Mouse (Mus musculus): ENCODE measurements around the gene B3galt1. TPM values are rescaled to one million over a fixed set of nuclear protein-coding genes. Genes with fewer than 3 reads are reported as not detected.

The B3galt1 gene
- polyA plus RNA-seq, 1 experiment from 2014 or later: 9.2 TPM

DNA sequence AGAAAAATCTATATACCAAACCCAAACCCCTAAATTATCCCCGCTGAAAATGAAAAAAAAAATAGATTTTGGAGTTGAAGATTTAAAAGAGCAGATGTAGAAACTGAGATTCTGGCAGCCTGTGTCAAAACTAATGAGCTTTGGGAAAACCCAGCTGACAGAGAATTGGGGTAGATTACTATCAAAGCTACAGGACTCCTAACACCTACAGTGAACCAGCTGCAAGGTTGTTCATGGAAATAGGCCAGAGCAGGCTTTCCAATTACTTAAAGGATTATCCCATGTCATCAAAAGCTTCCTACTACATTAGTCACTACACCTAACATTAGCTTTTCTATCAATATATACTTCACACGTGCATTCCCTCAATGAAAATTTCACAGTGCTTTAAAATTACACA lies 165.1 kb downstream of the B3galt1 start:
- Histone ChIP-seq H3K4me3 (replicated peaks) (no peak overlapping the region), H3K27ac (no peak overlapping the region), H3K9me3 (no peaks in the 10 kb centered on the region), H3K4me2 (no peak overlapping the region), H3K9ac (replicated peaks) (no peak overlapping the region), H3K4me1 (replicated peaks) (no peaks in the 10 kb centered on the region), H3K27me3 (no peaks in the 10 kb centered on the region), H3K36me3 (no peaks in the 10 kb centered on the region)
- WGBS: 64% methylated on average over 2 of the region's 2 CpGs
- no peak for ATAC-seq (ENCODE audit: insufficient number of reproducible peaks, insufficient read depth, low FRiP score, low TSS enrichment, low read depth)

DNA sequence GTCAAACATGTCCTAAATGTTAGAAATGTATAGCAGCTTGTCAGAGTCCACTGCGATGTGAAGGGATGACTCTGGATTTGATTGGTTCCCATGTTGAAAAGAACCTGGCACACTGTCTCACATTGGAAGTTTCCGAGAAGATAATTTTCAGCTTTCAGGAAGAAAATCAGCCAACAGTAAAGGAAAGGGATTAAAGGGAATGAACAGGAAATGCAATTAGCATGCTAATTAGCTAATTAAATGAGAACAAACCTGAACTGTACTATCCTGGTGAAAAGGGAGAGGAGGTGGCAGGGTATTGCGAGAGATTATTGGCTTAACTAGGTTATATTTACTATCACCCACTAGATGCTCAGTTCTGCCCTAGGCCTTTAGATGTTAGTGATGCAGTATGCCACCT lies 185.9 kb downstream of the B3galt1 start:
- Histone ChIP-seq H3K27me3 (no peaks in the 10 kb centered on the region), H3K4me2 (no peak overlapping the region), H3K4me3 (replicated peaks) (no peak overlapping the region), H3K9me3 (no peaks in the 10 kb centered on the region), H3K36me3 (no peaks in the 10 kb centered on the region), H3K27ac (no peak overlapping the region), H3K4me1 (replicated peaks) (no peaks in the 10 kb centered on the region), H3K9ac (replicated peaks) (no peak overlapping the region)
- 89% methylated on average over 3 of the region's 3 CpGs for WGBS
- ATAC-seq (ENCODE audit: insufficient number of reproducible peaks, insufficient read depth, low FRiP score, low TSS enrichment, low read depth): no peak

- Histone ChIP-seq H3K4me2 (no peak overlapping the region), H3K9me3 (no peaks in the 10 kb centered on the region), H3K9ac (replicated peaks) (no peak overlapping the region), H3K4me3 (replicated peaks) (no peak overlapping the region), H3K27me3 (no peaks in the 10 kb centered on the region), H3K27ac (no peak overlapping the region), H3K4me1 (replicated peaks) (no peaks in the 10 kb centered on the region), H3K36me3 (no peaks in the 10 kb centered on the region)
- no peak for ATAC-seq (ENCODE audit: insufficient number of reproducible peaks, insufficient read depth, low FRiP score, low TSS enrichment, low read depth)
- 76% methylated on average over 6 of the region's 6 CpGs for WGBS
These were observed 190.8 kb downstream of the B3galt1 start for GRCm38 (mm10) chr2:67756507-67756906.

GRCm38 (mm10) chr2:67787536-67787935 lies 221.9 kb downstream of the B3galt1 start:
- no peak for ATAC-seq (ENCODE audit: insufficient number of reproducible peaks, insufficient read depth, low FRiP score, low TSS enrichment, low read depth)
- Histone ChIP-seq H3K36me3 (no peaks in the 10 kb centered on the region), H3K27me3 (no peaks in the 10 kb centered on the region), H3K9me3 (no peaks in the 10 kb centered on the region), H3K4me3 (replicated peaks) (no peak overlapping the region), H3K9ac (replicated peaks) (no peak overlapping the region), H3K4me1 (replicated peaks) (no peaks in the 10 kb centered on the region), H3K27ac (no peak overlapping the region), H3K4me2 (no peak overlapping the region)
- WGBS: 78% methylated on average over 3 of the region's 3 CpGs

- no peak overlapping the region for H3K4me3 ChIP-seq (replicated peaks)
- no peaks in the 10 kb centered on the region for H3K27me3 ChIP-seq
- H3K9me3 ChIP-seq: no peaks in the 10 kb centered on the region
- no peak overlapping the region for H3K9ac ChIP-seq (replicated peaks)
- no peaks in the 10 kb centered on the region for H3K4me1 ChIP-seq (replicated peaks)
- no peak for ATAC-seq (ENCODE audit: insufficient number of reproducible peaks, insufficient read depth, low FRiP score, low TSS enrichment, low read depth)
- H3K27ac ChIP-seq: no peak overlapping the region
- no peak overlapping the region for H3K4me2 ChIP-seq
- WGBS: 87% methylated on average over 4 of the region's 4 CpGs
- H3K36me3 ChIP-seq: no peaks in the 10 kb centered on the region
These were observed 231.9 kb downstream of the B3galt1 start for GRCm38 (mm10) chr2:67797561-67797960.

DNA sequence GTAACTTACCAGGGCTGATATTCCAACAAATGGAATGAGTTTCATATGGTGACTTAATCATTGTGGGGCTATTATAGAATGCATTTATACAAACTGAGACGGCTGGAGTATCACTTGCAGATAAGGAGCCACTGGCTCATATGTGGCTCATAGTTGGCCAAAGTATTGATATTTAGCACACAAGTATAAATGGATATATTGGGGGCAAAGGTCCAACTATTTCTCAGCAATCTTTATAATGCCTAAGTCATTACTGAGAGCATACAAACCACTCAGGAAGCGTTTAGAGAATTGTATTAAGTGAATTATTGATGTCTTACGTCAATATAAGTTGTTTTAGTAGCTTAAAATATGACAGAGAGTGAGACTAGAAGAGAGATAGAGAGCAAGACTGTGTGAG lies 234.3 kb downstream of the B3galt1 start:
- Histone ChIP-seq H3K27ac (no peak overlapping the region), H3K9me3 (no peaks in the 10 kb centered on the region), H3K9ac (replicated peaks) (no peak overlapping the region), H3K36me3 (no peaks in the 10 kb centered on the region), H3K4me2 (no peak overlapping the region), H3K4me1 (replicated peaks) (no peaks in the 10 kb centered on the region), H3K27me3 (no peaks in the 10 kb centered on the region), H3K4me3 (replicated peaks) (no peak overlapping the region)
- WGBS: 85% methylated on average over 3 of the region's 3 CpGs
- ATAC-seq (ENCODE audit: insufficient number of reproducible peaks, insufficient read depth, low FRiP score, low TSS enrichment, low read depth): no peak

DNA sequence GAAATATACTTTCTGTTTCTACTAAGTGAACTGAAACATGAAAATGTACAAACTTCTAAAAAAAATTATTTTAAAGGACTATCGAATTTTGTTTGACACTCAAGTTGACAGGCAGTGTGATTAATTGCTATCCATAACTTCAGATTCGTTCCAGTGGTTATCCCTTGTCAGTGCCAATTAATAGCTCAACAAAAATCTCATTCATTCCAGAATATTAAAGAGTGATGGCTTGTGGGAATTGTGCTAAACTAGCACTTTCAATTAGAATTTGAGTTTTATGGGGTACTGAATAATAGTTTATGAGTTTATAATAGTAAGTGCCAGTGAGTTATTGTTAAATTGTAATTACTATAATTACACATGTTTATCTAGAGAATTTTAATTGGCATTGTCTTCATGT lies 250.5 kb downstream of the B3galt1 start:
- 0 out of 2 replicates have a peak, but pooled peaks cover 4% of the 10 kb centered on the region for H3K4me1 ChIP-seq (replicated peaks)
- no peak overlapping the region for H3K9ac ChIP-seq (replicated peaks)
- no peaks in the 10 kb centered on the region for H3K9me3 ChIP-seq
- no peak for ATAC-seq (ENCODE audit: insufficient number of reproducible peaks, insufficient read depth, low FRiP score, low TSS enrichment, low read depth)
- H3K27ac ChIP-seq: no peak overlapping the region
- H3K4me3 ChIP-seq (replicated peaks): no peak overlapping the region
- H3K36me3 ChIP-seq: no peaks in the 10 kb centered on the region
- no peak overlapping the region for H3K4me2 ChIP-seq
- 48% methylated on average over 2 of the region's 2 CpGs for WGBS
- no peaks in the 10 kb centered on the region for H3K27me3 ChIP-seq

DNA sequence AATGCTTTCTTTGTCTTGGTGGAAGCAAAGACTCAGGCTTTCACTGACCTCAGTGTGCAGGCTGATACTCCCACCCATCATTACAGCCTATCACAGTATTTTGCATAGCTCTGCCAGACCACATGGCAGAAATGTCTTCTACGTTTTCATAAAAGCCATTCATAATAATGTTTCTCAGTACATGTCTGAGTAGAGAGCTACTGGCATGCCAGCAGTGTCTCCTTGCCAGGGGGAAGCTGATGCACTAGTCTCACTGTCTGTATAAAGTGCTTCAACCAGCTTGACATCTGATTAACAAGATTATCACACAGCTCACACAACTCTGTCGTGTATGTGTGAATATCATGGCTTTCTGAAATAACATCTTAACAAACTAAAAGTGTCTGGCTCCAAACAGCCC lies 252.3 kb downstream of the B3galt1 start:
- Histone ChIP-seq H3K9me3 (no peaks in the 10 kb centered on the region), H3K4me1 (replicated peaks) (no peaks in the 10 kb centered on the region), H3K27ac (no peak overlapping the region), H3K4me3 (replicated peaks) (no peak overlapping the region), H3K4me2 (no peak overlapping the region), H3K27me3 (no peaks in the 10 kb centered on the region), H3K9ac (replicated peaks) (no peak overlapping the region), H3K36me3 (no peaks in the 10 kb centered on the region)
- 88% methylated on average over 2 of the region's 2 CpGs for WGBS
- no peak for ATAC-seq (ENCODE audit: insufficient number of reproducible peaks, insufficient read depth, low FRiP score, low TSS enrichment, low read depth)

DNA sequence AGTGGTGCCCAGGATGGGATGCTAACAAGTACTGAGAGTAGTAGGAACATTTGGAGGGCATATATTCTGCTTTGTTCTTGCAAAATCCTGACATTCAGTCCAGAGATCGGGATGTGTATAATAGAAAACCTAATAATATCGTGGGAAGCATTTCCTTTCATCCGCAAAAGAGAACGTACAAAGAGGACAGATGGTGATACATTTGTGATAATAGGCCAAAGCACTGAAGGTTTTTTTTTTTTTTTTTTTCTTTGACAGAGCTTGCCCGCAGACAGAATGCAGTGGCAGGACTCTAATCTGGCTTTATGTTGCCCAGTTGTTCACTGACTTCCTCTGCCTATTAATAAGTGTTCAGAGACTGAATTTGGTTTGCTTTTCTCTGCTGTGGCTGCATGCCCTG lies 256.7 kb downstream of the B3galt1 start:
- Histone ChIP-seq H3K9me3 (no peaks in the 10 kb centered on the region), H3K4me3 (replicated peaks) (no peak overlapping the region), H3K9ac (replicated peaks) (no peak overlapping the region), H3K4me2 (no peak overlapping the region), H3K27ac (no peak overlapping the region), H3K27me3 (no peaks in the 10 kb centered on the region), H3K36me3 (no peaks in the 10 kb centered on the region), H3K4me1 (replicated peaks) (no peaks in the 10 kb centered on the region)
- 91% methylated on average over 5 of the region's 5 CpGs for WGBS
- no peak for ATAC-seq (ENCODE audit: insufficient number of reproducible peaks, insufficient read depth, low FRiP score, low TSS enrichment, low read depth)

- H3K4me2 ChIP-seq: no peak overlapping the region
- no peak for ATAC-seq (ENCODE audit: insufficient number of reproducible peaks, insufficient read depth, low FRiP score, low TSS enrichment, low read depth)
- no peak overlapping the region for H3K4me3 ChIP-seq (replicated peaks)
- no peaks in the 10 kb centered on the region for H3K36me3 ChIP-seq
- H3K9ac ChIP-seq (replicated peaks): no peak overlapping the region
- H3K27me3 ChIP-seq: no peaks in the 10 kb centered on the region
- no peaks in the 10 kb centered on the region for H3K4me1 ChIP-seq (replicated peaks)
- no peaks in the 10 kb centered on the region for H3K9me3 ChIP-seq
- WGBS: 84% methylated on average over 4 of the region's 4 CpGs
- no peak overlapping the region for H3K27ac ChIP-seq
These were observed 262.0 kb downstream of the B3galt1 start for GRCm38 (mm10) chr2:67827697-67828096.

DNA sequence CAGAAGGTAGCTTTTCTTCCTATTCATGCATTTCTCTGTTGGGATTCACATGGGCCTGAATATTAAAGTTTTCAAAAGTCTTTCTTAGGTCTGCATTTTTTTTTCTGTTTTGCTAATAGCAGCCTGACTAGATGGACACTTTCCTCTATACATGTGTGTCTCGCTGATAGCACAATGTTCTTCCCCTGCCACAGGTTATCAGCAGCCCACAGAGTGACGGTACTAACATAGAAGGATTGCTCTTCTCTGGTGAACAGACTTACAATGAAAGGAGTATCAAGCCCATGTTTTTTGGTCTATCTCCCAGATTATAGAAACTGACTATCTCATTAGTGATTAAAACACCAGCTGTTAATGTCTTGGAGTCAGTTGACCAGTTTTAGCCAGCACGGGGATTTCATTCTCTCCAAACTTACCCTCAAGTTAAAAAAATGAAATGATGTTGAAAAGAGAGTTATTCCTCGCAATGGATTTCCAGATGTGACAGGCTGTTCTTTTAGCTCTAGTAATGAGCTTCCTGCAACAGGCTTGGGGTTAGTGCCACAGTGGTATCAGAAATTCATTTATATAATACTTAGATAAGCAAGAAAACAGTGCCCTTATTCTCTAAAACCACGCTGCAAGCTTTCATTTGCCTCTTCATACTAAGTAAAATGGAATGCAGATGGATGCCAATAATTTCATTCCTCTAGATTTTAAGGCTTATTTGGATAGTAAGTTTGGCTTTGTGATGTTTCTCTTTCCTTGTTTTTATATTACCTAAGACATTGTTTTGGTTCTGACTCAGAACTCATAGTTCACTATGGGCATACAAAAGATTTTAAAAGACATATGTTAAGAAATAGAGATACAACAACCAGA lies 263.6 kb downstream of the B3galt1 start:
- ATAC-seq (ENCODE audit: insufficient number of reproducible peaks, insufficient read depth, low FRiP score, low TSS enrichment, low read depth): no peak
- H3K4me3 ChIP-seq (replicated peaks): no peak overlapping the region
- WGBS: 85% methylated on average over 5 of the region's 5 CpGs
- no peak overlapping the region for H3K27ac ChIP-seq
- H3K27me3 ChIP-seq: no peaks in the 10 kb centered on the region
- no peaks in the 10 kb centered on the region for H3K4me1 ChIP-seq (replicated peaks)
- no peaks in the 10 kb centered on the region for H3K9me3 ChIP-seq
- no peaks in the 10 kb centered on the region for H3K36me3 ChIP-seq
- no peak overlapping the region for H3K9ac ChIP-seq (replicated peaks)
- no peak overlapping the region for H3K4me2 ChIP-seq

DNA sequence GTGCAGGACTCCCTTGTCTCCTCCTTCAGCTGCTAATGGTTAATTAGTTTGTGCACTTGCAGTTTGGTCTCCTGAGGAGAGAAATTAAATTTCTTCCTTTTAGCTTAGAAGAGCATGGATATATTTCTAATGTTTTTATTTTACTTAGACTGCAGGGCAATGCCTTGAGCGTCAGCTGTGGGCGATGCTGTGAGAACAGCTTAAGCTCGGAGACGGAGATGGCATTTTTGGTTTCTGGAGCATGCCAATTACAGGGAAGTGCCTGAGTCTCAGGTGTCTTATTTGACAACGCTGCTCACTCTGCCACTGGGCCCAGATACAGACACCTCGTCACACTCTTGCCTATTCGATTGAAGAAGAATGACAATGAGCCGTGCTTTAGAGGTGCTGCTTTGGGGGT lies 282.1 kb downstream of the B3galt1 start:
- no peaks in the 10 kb centered on the region for H3K36me3 ChIP-seq
- H3K9ac ChIP-seq (replicated peaks): no peak overlapping the region
- no peaks in the 10 kb centered on the region for H3K4me1 ChIP-seq (replicated peaks)
- WGBS: 88% methylated on average over 8 of the region's 8 CpGs
- no peak for ATAC-seq (ENCODE audit: insufficient number of reproducible peaks, insufficient read depth, low FRiP score, low TSS enrichment, low read depth)
- H3K27me3 ChIP-seq: no peaks in the 10 kb centered on the region
- no peak overlapping the region for H3K27ac ChIP-seq
- no peak overlapping the region for H3K4me3 ChIP-seq (replicated peaks)
- H3K4me2 ChIP-seq: no peak overlapping the region
- H3K9me3 ChIP-seq: no peaks in the 10 kb centered on the region
